Mouse (Mus musculus) embryo, embryonic 11 days (tissue): ENCODE results near the gene Zbtb20.

Experiments
- DNase-seq: peaks from one replicate; pipeline ENCODE4 v3.0.0-alpha.2; 2015

Gene Zbtb20

GRCm38 (mm10) chr16:43461745-43462378 is 586.2 kb downstream of the Zbtb20 start:
- no peak for DNase-seq

DNA sequence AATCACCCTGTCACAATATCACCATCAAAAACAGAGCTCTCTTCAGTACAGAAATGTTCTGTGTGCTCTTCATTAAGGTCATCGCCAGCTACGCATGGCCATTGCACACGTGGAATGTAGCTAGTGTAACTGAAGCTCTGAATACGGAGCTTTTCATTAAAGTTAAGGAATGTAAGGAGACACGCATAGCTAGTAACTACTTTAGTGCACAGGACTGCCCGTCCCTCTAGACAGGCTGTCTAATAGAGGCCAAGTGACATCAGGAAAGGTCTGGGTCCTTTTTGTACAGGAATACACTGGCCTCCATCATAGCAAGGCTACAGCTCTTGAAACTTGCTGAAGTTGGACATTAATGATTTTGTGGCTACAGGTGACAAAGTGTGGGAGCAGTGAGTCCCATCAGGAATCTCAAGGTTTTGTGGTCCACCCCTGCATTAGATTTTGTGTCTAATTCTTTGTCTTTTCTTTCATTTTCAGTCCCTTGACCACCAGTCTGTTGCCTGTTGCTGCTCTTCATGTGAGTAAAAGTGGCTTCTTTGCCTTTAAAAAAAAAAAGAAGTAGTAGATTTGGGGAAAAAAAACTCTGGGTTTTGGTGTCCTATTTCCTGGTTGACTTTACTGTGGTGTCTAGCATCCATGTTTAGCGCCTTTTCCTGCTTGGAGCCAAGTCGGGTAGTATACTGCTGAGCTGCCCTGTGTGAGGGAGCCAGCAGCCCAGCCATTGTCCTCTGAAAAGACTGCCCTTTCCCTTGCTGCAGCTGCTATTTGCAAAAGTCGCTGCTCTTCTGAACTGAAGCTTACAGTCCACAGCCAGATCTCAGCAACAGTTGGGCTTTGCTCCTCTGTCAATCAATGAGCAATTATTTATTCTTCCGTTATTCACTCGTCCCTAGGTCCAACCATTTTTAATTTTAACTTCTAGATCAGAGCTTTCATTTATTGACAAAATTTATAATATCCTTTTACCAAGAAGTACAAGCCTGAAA is 587.1 kb downstream of the Zbtb20 start:
- peak; percentile 52 for DNase-seq

- DNase-seq, result no peak
Measured at GRCm38 (mm10) chr16:43463684-43464475, 588.2 kb downstream of the Zbtb20 start.

DNA sequence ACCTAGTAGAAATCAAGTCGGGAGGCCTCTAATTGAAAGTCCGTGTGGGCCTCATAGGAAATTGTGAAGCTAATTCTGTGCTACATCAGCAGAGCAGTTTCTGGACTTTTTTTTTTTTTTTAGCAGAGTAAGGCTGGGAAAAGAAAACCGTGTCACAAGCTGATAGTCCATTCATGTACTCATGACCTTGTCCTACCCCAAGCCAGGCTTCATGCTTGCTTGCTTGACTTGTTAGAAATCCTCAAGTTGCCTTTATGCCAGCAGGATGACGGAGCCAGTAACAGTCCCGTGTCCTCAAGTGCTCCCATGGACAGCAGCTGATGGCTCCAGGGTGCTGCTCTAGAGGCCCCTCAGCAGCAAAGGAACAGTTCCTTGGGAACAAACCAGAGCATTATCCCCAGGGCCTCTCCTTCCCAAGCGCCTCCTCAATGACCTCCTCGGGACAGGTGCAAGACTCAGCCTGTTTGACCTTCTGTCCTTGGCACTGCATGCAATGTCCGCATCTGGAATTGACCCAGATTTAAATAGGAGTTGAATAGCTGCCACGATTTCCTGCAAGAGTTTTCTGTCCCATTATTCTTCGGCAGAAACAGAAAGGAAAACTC is 588.9 kb downstream of the Zbtb20 start:
- DNase-seq, result no peak

GRCm38 (mm10) chr16:43465368-43465839 is 589.7 kb downstream of the Zbtb20 start:
- no peak for DNase-seq

DNA sequence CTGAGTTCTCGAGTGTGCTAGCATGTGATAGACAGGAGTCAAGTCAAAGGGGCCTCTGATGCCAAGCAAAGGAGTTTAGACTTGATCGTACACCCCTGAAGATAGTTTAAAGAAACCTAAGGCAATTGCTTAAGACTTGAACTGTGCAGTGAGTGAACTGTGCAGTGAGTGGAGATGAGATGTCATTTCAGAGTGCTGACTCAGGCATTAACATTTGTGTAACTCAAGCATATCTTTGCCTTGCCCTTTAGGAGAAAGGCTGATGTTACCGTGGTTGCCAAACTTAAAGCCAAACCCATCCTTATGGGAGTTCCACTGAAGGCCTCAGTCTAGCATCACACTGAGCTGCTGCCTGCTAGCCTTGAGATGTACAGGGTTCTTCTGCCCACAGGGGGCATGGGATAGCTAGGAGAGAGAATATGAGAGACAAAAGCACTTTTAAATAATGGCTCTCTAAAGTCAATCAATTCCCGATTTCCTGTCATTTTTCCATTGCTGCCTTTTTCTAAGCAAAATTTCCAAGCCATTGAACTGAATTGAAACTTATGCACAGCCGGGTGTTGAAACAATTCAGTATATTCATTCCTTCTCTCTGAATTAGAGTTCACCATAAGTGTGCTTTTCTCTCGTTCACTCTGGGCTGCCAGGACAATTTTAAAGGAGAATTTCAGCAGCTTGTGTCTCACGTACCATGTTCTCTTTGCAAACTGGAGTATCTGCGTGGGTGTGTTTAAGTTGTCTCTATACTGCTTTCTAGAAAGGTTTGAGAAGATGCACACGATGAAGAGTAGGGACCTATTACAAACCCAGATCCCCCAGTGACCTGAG is 590.5 kb downstream of the Zbtb20 start:
- no peak for DNase-seq

GRCm38 (mm10) chr16:43466749-43467065 is 591.0 kb downstream of the Zbtb20 start:
- DNase-seq, result no peak

DNA sequence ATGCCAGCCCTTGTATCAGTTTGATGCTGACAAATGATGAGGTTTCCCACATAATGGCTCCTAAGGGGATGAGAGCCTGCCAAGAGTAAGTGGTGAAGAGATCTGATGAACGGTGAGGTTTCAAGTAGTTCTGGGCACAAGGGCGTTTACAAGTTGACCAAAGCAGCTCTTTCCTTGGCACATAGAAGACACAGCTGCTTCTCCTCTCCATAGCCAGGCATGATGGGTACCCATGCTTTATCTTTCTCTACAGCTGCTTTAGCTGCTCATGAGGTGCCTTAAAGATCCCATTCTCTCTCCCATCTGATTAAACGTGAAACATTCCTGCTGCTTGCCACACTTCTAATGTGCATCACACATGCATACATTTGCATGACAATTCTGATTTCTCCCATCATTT is 595.4 kb downstream of the Zbtb20 start:
- DNase-seq, result no peak

- no peak for DNase-seq
Measured at GRCm38 (mm10) chr16:43474941-43475728, 599.5 kb downstream of the Zbtb20 start.

GRCm38 (mm10) chr16:43476921-43477320 is 601.2 kb downstream of the Zbtb20 start:
- DNase-seq, result no peak

- DNase-seq, result no peak
Measured at GRCm38 (mm10) chr16:43478352-43478751, 602.7 kb downstream of the Zbtb20 start.

GRCm38 (mm10) chr16:43480532-43480931 is 604.9 kb downstream of the Zbtb20 start:
- DNase-seq, result no peak

GRCm38 (mm10) chr16:43482125-43482524 is 606.4 kb downstream of the Zbtb20 start:
- no peak for DNase-seq

DNA sequence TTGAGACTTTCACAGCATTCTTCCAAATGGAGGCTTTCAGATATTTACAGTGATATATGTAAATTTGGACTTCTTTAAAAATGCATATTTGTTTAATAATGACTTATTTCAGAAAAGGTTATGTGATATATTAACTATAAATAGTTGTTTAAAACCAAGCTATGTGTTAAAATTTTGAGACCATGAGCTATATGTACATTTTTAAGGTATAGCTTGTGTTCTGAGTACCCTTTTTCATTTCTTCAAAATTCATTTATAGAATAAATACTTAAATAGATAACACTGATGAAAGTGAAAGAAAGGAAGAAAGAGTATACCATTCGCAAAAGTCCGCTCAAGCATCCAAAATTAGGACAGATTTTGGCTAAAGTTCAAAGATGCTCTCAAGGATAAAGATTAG is 607.1 kb downstream of the Zbtb20 start:
- no peak for DNase-seq

DNA sequence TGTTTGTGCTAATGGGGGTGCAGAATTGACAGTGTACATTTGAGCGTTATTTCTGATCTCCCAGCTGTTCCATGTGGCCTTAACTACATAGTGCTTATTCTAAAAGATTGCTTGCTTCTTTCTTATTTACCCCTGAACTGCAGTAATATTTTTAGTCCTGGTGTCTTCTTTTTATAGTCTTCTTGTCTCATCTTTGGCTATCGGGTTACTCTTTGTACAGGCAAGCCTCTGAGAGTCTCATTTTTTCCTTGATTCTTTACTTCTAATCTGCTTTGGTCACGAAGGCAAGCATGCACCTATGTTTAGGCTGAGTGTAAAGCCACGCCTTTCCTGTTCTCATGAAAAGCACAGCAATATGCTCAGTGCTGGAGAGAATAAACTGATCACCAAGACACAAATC is 608.7 kb downstream of the Zbtb20 start:
- DNase-seq, result no peak

DNA sequence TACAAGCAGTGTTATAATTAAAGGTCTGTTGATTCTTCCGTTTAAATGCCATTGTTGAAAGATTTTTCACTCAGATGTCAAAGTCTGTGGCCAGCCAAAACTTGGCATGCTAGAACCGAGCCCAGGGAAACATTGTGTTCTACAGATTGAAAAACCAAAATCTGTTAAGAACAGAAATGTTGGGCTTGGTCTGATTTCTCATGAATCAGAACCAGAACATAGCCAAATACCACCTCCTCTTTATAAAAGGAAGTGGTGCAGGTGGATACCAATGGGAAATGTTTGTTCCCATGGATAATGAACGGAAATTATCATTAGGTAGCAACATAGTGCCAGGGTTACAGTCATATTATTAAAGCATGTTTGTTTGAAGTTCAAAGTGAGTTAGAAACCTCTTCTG is 613.7 kb downstream of the Zbtb20 start:
- DNase-seq, result no peak

- DNase-seq, result no peak
Measured at GRCm38 (mm10) chr16:43489984-43490383, 614.3 kb downstream of the Zbtb20 start.

- DNase-seq, result no peak
Measured at GRCm38 (mm10) chr16:43492863-43493262, 617.2 kb downstream of the Zbtb20 start.

DNA sequence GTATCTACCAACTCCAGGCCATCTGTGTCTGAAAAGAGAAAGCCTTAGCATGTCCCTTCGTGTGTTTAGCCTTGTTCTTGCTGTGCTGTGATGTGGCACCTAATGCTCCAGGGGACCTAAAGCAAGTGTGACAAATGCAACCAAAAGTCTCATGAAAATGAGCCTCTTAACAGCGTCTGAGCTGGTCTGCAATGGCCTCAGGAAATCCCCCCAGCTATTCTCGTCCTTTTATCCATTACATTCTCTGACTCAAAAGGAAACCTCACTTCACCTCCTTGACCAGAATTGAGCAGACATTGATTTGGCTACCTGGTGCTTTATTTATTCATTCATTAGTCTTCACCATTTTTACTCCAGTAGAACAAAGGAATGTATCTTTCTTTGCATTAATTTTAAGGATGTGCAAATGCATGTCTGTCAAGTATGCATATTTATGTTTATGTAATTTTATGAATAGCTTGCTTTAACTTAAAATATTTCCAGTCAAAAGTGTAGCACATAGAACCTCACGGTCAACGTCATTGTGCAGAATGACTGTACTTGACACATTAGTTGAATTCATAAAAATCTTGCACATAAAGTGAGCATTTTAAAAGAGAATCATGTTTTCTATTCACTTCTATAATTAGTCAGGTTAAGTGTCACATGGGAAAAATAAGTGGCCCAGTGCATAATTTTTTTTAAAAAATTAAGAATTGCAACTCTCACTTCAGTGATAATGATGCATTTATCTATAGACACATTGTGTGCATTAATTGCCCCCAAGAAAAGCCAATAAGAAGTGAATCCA is 618.1 kb downstream of the Zbtb20 start:
- no peak for DNase-seq

GRCm38 (mm10) chr16:43495175-43495818 is 619.6 kb downstream of the Zbtb20 start:
- no peak for DNase-seq
